Mouse (Mus musculus) midbrain, embryonic 16.5 days (tissue): ENCODE measurements around the gene Sept1. TPM values are rescaled to one million over a fixed set of nuclear protein-coding genes. Genes with fewer than 3 reads are reported as not detected.

Experiments used
- ATAC-seq: fragments of 200-750 bp; cut with Nextera tagmentation; 2 replicates; pipeline ENCODE4 v1.8.0; 2017; ENCODE audit warnings: moderate TSS enrichment
- H3K27ac ChIP-seq: fragments of 300-500 bp; sonication (generic); 2 replicates; pipeline ENCODE4 v1.5.1; 2014; ENCODE audit warnings: mild to moderate bottlenecking, low read length, mixed read lengths
- H3K27me3 ChIP-seq: fragments of 300-500 bp; sonication (generic); 2 replicates; pipeline ENCODE4 v1.6.1; 2014; ENCODE audit warnings: low read depth, low read length, mixed read lengths; ENCODE audit not compliant: control insufficient read depth, insufficient read depth
- H3K36me3 ChIP-seq: fragments of 300-500 bp; sonication (generic); 2 replicates; pipeline ENCODE4 v1.6.1; 2014; ENCODE audit warnings: mild to moderate bottlenecking, low read length, moderate library complexity, mixed read lengths; ENCODE audit not compliant: control insufficient read depth, insufficient read depth
- H3K4me1 ChIP-seq: fragments of 300-500 bp; sonication (generic); 2 replicates; pipeline ENCODE4 v1.6.1; 2014; ENCODE audit warnings: mild to moderate bottlenecking, low read length, mixed read lengths; ENCODE audit not compliant: control insufficient read depth, insufficient read depth
- H3K4me2 ChIP-seq: fragments of 300-500 bp; sonication (generic); 2 replicates; pipeline ENCODE4 v1.6.1; 2014; ENCODE audit warnings: mild to moderate bottlenecking, low read length, mixed read lengths
- H3K4me3 ChIP-seq: fragments of 300-500 bp; sonication (generic); 2 replicates; pipeline ENCODE4 v1.5.1; 2014; ENCODE audit warnings: low read depth, mild to moderate bottlenecking, low read length, moderate library complexity, mixed read lengths
- H3K9ac ChIP-seq: fragments of 300-500 bp; sonication (generic); 2 replicates; pipeline ENCODE4 v1.6.1; 2014; ENCODE audit warnings: low read depth, low read length, mixed read lengths
- H3K9me3 ChIP-seq: fragments of 300-500 bp; sonication (generic); replicated peaks from 2 replicates; pipeline ENCODE4 v1.6.1; 2014; ENCODE audit warnings: mild to moderate bottlenecking, low read length, mixed read lengths; ENCODE audit not compliant: control insufficient read depth, poor library complexity, severe bottlenecking
- WGBS: fragments of 180-500 bp; shearing (Covaris S2); extraction: QIAGEN DNeasy Blood & Tissue Kit; methylation state at CpG from one replicate; pipeline ENCODE4 v1.1.7; 2014; 5-methylcytosine and 5-hydroxymethylcytosine counted together
- polyA plus RNA-seq: library from polyadenylated mRNA; unstranded; fragments of >200 nt; fragmentation: Nextera tagmentation; extraction: Ambion mirVana; gene quantifications from 2 replicates; pipeline ENCODE4 v1.2.1, GENCODE M21; 2015

The Sept1 gene
- polyA plus RNA-seq, 1 experiment from 2014 or later: 15.5 TPM

DNA sequence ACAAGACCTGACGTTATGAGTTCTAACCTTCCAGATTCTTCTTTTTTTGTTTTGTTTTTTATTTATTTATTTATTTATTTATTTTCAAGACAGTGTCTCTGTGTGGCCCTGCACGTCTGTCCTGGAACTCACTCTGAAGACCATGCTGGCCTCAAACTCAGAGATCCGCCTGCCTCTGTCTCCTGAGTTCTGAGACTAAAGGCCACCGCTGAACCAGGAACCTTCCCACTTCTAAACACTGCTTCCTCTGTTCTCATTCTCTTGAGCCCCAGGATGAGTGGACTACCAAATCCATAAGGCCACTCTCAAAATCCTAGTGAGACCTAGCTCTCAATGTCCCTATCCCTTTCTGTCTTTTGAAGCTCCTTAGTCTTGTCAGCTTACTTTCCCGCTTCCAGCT, 23.1 kb downstream of the Sept1 start:
- peak overlapping the region; percentile 85; the same call in 1 of the 2 replicates for H3K27ac ChIP-seq
- ATAC-seq: no peak
- H3K4me3 ChIP-seq: no peak overlapping the region

GRCm38 (mm10) chr7:127208553-127209438, 24.1 kb downstream of the Sept1 start, which contains the start of gene Mylpf:
Gene Mylpf (plus strand): TSS chr7:127208890.
- H3K4me1 ChIP-seq: peaks cover 30% of the 10 kb centered on the region
- no peaks in the 10 kb centered on the region for H3K9me3 ChIP-seq
- H3K9ac ChIP-seq: peak within 1 kb of the TSS; percentile 91
- ATAC-seq: peak; percentile 96
- H3K36me3 ChIP-seq: peaks cover 5% of the 10 kb centered on the region; the same call in 1 of the 2 replicates
- under 1% methylated on average over 40 of the region's 44 CpGs for WGBS
- H3K4me3 ChIP-seq: peak within 1 kb of the TSS; percentile 91
- H3K27me3 ChIP-seq: no peaks in the 10 kb centered on the region
- H3K4me2 ChIP-seq: peak within 1 kb of the TSS; percentile 99
- H3K27ac ChIP-seq: peak within 1 kb of the TSS; percentile 85

More for the DNA sequence above, 23.1 kb downstream of the Sept1 start:
- H3K9me3 ChIP-seq: no peaks in the 10 kb centered on the region
- H3K4me1 ChIP-seq: peaks cover 26% of the 10 kb centered on the region
- peak overlapping the region; percentile 70 for H3K4me2 ChIP-seq
- WGBS: 77% methylated on average over 5 of the region's 5 CpGs
- H3K27me3 ChIP-seq: no peaks in the 10 kb centered on the region
- peaks cover 3% of the 10 kb centered on the region; the same call in 1 of the 2 replicates for H3K36me3 ChIP-seq
- H3K9ac ChIP-seq: no peak overlapping the region

GRCm38 (mm10) chr7:127208295-127208552, 24.7 kb downstream of the Sept1 start, which contains the start of gene Tbc1d10b:
Gene Tbc1d10b (minus strand): TSS chr7:127208468.
- no peaks in the 10 kb centered on the region for H3K9me3 ChIP-seq
- 0% methylated on average over 26 of the region's 44 CpGs for WGBS
- peak within 1 kb of the TSS; percentile 91 for H3K9ac ChIP-seq
- H3K27ac ChIP-seq: peak within 1 kb of the TSS; percentile 85
- peak; percentile 6; the same call in 1 of the 2 replicates for ATAC-seq
- peak within 1 kb of the TSS; percentile 91 for H3K4me3 ChIP-seq
- peaks cover 30% of the 10 kb centered on the region for H3K4me1 ChIP-seq
- H3K27me3 ChIP-seq: no peaks in the 10 kb centered on the region
- peak within 1 kb of the TSS; percentile 99 for H3K4me2 ChIP-seq
- peaks cover 8% of the 10 kb centered on the region; the same call in 1 of the 2 replicates for H3K36me3 ChIP-seq

GRCm38 (mm10) chr7:127207374-127208294, 25.3 kb downstream of the Sept1 start:
- ATAC-seq: 0 out of 2 replicates have a peak, but pooled peaks have one; percentile 2

GRCm38 (mm10) chr7:127206606-127207005, 26.3 kb downstream of the Sept1 start:
- Histone ChIP-seq H3K4me3 (peak overlapping the region; percentile 91), H3K27ac (no peak overlapping the region), H3K4me2 (peak overlapping the region; percentile 99), H3K9ac (peak overlapping the region; percentile 91), H3K27me3 (no peaks in the 10 kb centered on the region), H3K4me1 (peaks cover 30% of the 10 kb centered on the region), H3K9me3 (no peaks in the 10 kb centered on the region), H3K36me3 (peaks cover 12% of the 10 kb centered on the region; the same call in 1 of the 2 replicates)
- WGBS: 58% methylated on average over 2 of the region's 2 CpGs
- ATAC-seq: no peak

More at GRCm38 (mm10) chr7:127207374-127208294, 25.3 kb downstream of the Sept1 start:
- Histone ChIP-seq H3K27ac (peak overlapping the region; percentile 83), H3K9ac (peak overlapping the region; percentile 91), H3K9me3 (no peaks in the 10 kb centered on the region), H3K4me3 (peak overlapping the region; percentile 91), H3K36me3 (peaks cover 12% of the 10 kb centered on the region; the same call in 1 of the 2 replicates), H3K27me3 (no peaks in the 10 kb centered on the region), H3K4me2 (peak overlapping the region; percentile 99), H3K4me1 (peaks cover 30% of the 10 kb centered on the region)
- under 1% methylated on average over 53 of the region's 53 CpGs for WGBS

DNA sequence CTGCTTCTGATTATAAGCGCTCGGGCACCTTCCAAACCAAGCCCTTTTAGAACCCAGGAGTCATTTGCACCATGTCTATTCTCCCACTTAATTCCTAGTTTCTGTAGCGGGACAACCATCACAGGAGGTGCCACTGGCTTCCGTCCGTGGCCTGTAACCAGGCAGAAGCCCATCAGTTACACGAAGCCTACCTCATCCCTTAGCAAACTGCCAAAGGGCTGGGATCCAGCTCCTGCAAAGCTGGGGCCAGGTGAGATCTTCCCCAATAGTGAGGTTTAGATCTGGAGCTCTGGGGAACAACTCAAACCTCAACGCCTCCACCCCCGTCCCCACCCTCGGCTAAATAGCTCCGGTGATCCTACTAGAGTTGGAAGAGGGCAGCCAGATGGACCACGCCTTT, 36.4 kb downstream of the Sept1 start:
- H3K36me3 ChIP-seq: peaks cover 39% of the 10 kb centered on the region
- 53% methylated on average over 11 of the region's 11 CpGs for WGBS

GRCm38 (mm10) chr7:127195544-127196295, 37.2 kb downstream of the Sept1 start, which contains the start of gene Cd2bp2:
Gene Cd2bp2 (minus strand): TSS chr7:127196050.
- Histone ChIP-seq H3K4me1 (peaks cover 18% of the 10 kb centered on the region), H3K4me3 (peak within 1 kb of the TSS; percentile 74), H3K27ac (peak within 1 kb of the TSS; percentile 88), H3K4me2 (peak within 1 kb of the TSS; percentile 91), H3K9ac (peak within 1 kb of the TSS; percentile 67), H3K9me3 (no peaks in the 10 kb centered on the region), H3K36me3 (peaks cover 35% of the 10 kb centered on the region), H3K27me3 (no peaks in the 10 kb centered on the region)
- peak; percentile 96 for ATAC-seq
- 0% methylated on average over 51 of the region's 51 CpGs for WGBS

More for the DNA sequence above, 36.4 kb downstream of the Sept1 start:
- ATAC-seq: no peak
- Histone ChIP-seq H3K9ac (peak overlapping the region; percentile 64), H3K4me3 (peak overlapping the region; percentile 74), H3K27ac (peak overlapping the region; percentile 78), H3K27me3 (no peaks in the 10 kb centered on the region), H3K4me2 (peak overlapping the region; percentile 64), H3K4me1 (peaks cover 18% of the 10 kb centered on the region), H3K9me3 (no peaks in the 10 kb centered on the region)

DNA sequence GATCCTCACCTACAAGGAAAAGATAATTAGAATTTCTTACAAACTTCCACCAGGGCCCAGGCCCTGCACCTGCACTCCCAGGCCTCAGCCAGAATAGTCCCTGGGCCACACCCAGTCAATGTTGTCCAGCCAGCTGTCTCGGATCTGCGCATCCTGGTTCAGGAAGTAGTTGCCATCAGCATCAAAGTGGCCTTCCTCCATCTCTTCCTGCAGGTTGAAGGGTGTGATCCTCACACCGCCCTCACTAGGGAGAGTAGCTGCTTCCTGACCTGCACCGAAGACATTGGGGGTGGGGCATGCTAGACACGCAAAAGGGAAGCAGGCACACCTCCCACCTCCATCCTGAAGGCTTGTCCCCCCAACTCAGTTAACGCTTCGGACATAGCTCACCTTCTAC, 38.3 kb downstream of the Sept1 start:
- Histone ChIP-seq H3K4me2 (peak overlapping the region; percentile 91), H3K4me3 (peak overlapping the region; percentile 74), H3K27me3 (no peaks in the 10 kb centered on the region), H3K36me3 (peaks cover 29% of the 10 kb centered on the region), H3K9me3 (no peaks in the 10 kb centered on the region), H3K27ac (no peak overlapping the region), H3K9ac (peak overlapping the region; percentile 67), H3K4me1 (peaks cover 18% of the 10 kb centered on the region)
- 89% methylated on average over 7 of the region's 7 CpGs for WGBS
- no peak for ATAC-seq
